16 mouse cellular contexts compared by ENCODE assay signal in genomic region chrX:99172301-99172700, GRCm38 (mm10). TPM values are rescaled to one million over a fixed set of nuclear protein-coding genes. Genes with fewer than 3 reads are reported as not detected.
DNase-seq lines count a peak whose midpoint lies in the region; ATAC-seq lines count a peak whose summit lies in the region.
"Had no signal": no experiment of that assay in that cellular context is flagged by ENCODE, and none has a peak within 500 bp of the region (broad histone marks: within the 10 kb centered on the region; RNA-seq: fewer than 3 reads in every experiment).

No protein-coding gene starts in this region.

- H3K27me3 ChIP-seq in kidney, embryonic 15.5 days = peaks cover 70% of the 10 kb centered on the region
- H3K27me3 ChIP-seq in stomach, embryonic 14.5 days (ENCODE audit: control insufficient read depth, insufficient read depth, low read length) = no peaks in the 10 kb centered on the region

- 34% methylated on average over 5 of the region's 5 CpGs for WGBS in kidney, embryonic 15.5 days
- 41% methylated on average over 5 of the region's 5 CpGs for WGBS in stomach, embryonic 14.5 days

- no peak overlapping the region for H3K4me2 ChIP-seq in kidney, embryonic 15.5 days
- no peak overlapping the region for H3K4me2 ChIP-seq in stomach, embryonic 14.5 days (replicated peaks; ENCODE audit: low read depth, low read length)
- H3K4me2 ChIP-seq: forebrain, embryonic 13.5 days; limb, embryonic 15.5 days; midbrain, embryonic 15.5 days had no signal

- no peaks in the 10 kb centered on the region for H3K9me3 ChIP-seq in kidney, embryonic 15.5 days (replicated peaks)
- no peaks in the 10 kb centered on the region for H3K9me3 ChIP-seq in stomach, embryonic 14.5 days (ENCODE audit: control insufficient read depth, low read depth, low read length)
- H3K9me3 ChIP-seq: forebrain, embryonic 13.5 days; limb, embryonic 15.5 days; megakaryocyte, embryonic 14.5 days; midbrain, embryonic 15.5 days had no signal

- intact Hi-C loops in left cerebral cortex, postnatal 10 days (cut with DNase I) = no loop called here

- H3K36me3 ChIP-seq in kidney, embryonic 15.5 days = no peaks in the 10 kb centered on the region
- H3K36me3 ChIP-seq in stomach, embryonic 14.5 days (ENCODE audit: control insufficient read depth, insufficient read depth, low read length) = no peaks in the 10 kb centered on the region
- H3K36me3 ChIP-seq: limb, embryonic 15.5 days; midbrain, embryonic 15.5 days had no signal

- peaks cover 15% of the 10 kb centered on the region; the same call in 1 of the 2 replicates for H3K4me1 ChIP-seq in kidney, embryonic 15.5 days
- H3K4me1 ChIP-seq in brown adipose tissue, adult 24 weeks (ENCODE audit: control insufficient read depth, insufficient read depth, insufficient read length, low read length) = peaks cover 9% of the 10 kb centered on the region
- no peaks in the 10 kb centered on the region for H3K4me1 ChIP-seq in stomach, embryonic 14.5 days (ENCODE audit: control insufficient read depth, insufficient read depth, low read length)
- H3K4me1 ChIP-seq: midbrain, embryonic 15.5 days had no signal

- H3K4me3 ChIP-seq in kidney, embryonic 15.5 days (replicated peaks) = no peak overlapping the region
- H3K4me3 ChIP-seq in brown adipose tissue, adult 24 weeks (ENCODE audit: insufficient read depth, low read depth, low read length) = no peak overlapping the region
- H3K4me3 ChIP-seq in stomach, embryonic 14.5 days (ENCODE audit: low read depth, low read length) = no peak overlapping the region
- H3K4me3 ChIP-seq: forebrain, embryonic 13.5 days; limb, embryonic 15.5 days; megakaryocyte, embryonic 14.5 days; midbrain, embryonic 15.5 days had no signal

- H3K27ac ChIP-seq in kidney, embryonic 15.5 days = peak overlapping the region; percentile 72
- peak overlapping the region; percentile 59 for H3K27ac ChIP-seq in brown adipose tissue, adult 24 weeks (replicated peaks; ENCODE audit: low read depth, low read length)
- H3K27ac ChIP-seq in stomach, embryonic 14.5 days (ENCODE audit: low read length) = peak overlapping the region; percentile 16; the same call in 1 of the 2 replicates
- H3K27ac ChIP-seq: forebrain, embryonic 13.5 days; limb, embryonic 15.5 days; midbrain, embryonic 15.5 days had no signal

- DNase-seq in kidney, adult 11 months = no peak
- peak; percentile 60 for DNase-seq in kidney, postnatal 10 days
- no peak for DNase-seq in left cerebral cortex, postnatal 10 days (ENCODE audit: extremely low spot score in 1 of 2, low spot score in 2 of 2)
- DNase-seq in spleen, postnatal 10 days (ENCODE audit: low spot score in 2 of 2) = no peak
- DNase-seq: cerebellum, adult 11 months; cerebellum, postnatal 36 days; gastrocnemius, postnatal 14 days; right cerebral cortex, adult 18-20 months; thymus, postnatal 25 days had no signal

- no peak overlapping the region for H3K9ac ChIP-seq in kidney, embryonic 15.5 days
- no peak overlapping the region for H3K9ac ChIP-seq in stomach, embryonic 14.5 days (replicated peaks; ENCODE audit: low read depth, low read length)
- H3K9ac ChIP-seq: forebrain, embryonic 13.5 days; limb, embryonic 15.5 days; midbrain, embryonic 15.5 days had no signal

- ATAC-seq in kidney, embryonic 15.5 days (replicated peaks; ENCODE audit: low FRiP score) = peak; percentile 90
- ATAC-seq in stomach, embryonic 14.5 days (ENCODE audit: insufficient number of reproducible peaks, insufficient read depth, low FRiP score, low read depth) = 0 out of 2 replicates have a peak, but pooled peaks have one; percentile 72
- ATAC-seq: forebrain, embryonic 13.5 days; midbrain, embryonic 15.5 days had no signal

RNA-seq across cellular contexts. Expression of gene Efnb1, which starts 36.4 kb away (rescaled TPM):
- 62.1 and 69.5 TPM in 2 replicates for polyA plus RNA-seq in kidney, embryonic 15.5 days (2015; fragmentation: Nextera tagmentation; extraction: Ambion mirVana)
- polyA plus RNA-seq in brown adipose tissue, adult 24 weeks (2012; ENCODE audit: insufficient read depth, insufficient read length, missing spikeins) = 10.3 and 17.4 TPM in 2 replicates
- polyA plus RNA-seq in stomach, embryonic 14.5 days (2014; fragmentation: Nextera tagmentation; extraction: Ambion mirVana) = 24.7 and 25.0 TPM in 2 replicates
- total RNA-seq in left cerebral cortex, postnatal 10 days (2021) = 10 to 100 TPM; 14.7 to 14.8 TPM

Comparison
In these comparisons a context has a peak if more than half of its experiments do, and no peak if none do; other contexts are left out.
1. H3K27ac ChIP-seq: peak in every context shown above with its lines; median percentile 72 in kidney, embryonic 15.5 days; 59 in brown adipose tissue, adult 24 weeks; 16 in stomach, embryonic 14.5 days.